Mouse (Mus musculus) kidney, postnatal 25 days (tissue): Measurements from ENCODE around the gene Kif11.

Experiments
- DNase-seq, 2 experiments: peaks; one replicate each; pipeline ENCODE4 v3.0.0; 2021; ENCODE audit warnings: mixed read lengths in 2 of 2

Gene Kif11

DNA sequence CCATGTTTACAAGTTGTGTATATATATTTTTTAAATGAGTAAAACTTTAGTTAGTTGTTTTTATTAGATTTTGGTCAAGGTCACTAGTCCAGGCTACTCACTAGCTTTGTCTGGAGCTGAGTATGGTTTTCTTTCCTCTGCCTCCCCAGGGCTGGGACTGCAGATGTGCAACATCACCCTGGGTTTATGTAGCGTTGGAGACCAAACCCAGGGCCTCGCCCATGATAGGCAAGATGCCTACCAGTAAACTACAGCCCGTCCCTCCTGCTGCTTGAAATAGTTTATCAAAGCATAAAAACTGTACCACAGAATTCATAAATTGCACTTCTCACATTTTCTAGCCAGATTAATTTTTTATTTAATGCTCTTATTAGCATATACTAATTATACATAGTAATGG lies 73.0 kb downstream of the Kif11 start:
- DNase-seq = no peak

DNA sequence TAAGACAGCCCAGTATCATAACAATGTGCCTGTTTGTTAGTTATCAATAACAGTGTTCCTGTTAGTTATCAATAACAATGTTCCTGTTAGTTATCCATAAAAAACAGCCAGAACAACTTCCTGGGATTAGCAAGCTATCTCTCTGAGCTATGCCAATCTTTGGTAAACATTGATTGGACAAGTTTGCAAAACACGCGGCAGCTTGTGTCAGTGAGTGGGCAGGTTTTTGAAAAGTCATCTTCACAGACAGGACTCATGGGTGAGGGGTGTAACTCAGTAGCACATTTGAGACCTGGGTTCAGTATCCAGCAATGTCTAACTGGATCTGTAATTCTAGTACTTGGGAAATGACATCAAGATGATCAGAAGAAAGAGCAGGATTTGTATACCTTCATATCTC lies 79.3 kb downstream of the Kif11 start:
- DNase-seq = no peak

DNA sequence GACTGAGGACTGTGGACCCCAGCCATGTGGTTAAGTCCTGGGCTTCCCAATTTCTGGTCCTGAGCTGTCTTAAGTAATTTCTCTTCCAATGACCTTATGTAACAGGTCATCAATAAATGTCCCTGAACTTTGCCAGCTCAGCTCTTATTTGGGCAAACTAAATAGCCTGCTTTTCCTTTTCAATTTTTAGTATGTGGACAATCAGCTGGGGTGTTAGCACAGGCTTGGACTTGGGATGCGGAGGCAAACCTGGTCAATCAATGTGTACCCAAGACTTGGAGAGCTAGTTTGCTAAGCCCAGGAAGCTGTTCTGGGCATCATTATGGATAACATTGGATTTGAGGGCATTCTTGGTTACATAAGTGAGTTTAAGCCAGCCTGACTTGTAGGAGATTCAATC lies 79.8 kb downstream of the Kif11 start:
- DNase-seq = no peak

DNA sequence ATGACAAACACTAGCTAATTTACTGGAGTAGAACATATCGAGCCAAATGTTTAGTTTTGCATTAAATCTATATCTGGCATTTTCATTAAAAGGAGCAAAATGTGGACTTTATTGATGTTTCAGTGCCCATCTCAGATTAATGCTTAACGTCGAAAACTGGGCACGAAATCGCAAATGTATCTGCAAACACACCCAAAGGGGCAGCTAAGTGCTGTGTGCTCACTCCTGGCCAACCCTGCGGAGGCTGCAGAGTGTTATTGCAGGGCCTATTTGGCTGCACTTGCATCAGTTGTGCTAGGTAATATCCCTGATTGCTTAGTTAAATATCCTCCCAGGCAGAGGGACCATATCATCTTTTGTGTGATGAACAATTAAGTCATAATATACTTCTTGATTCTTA lies 81.8 kb downstream of the Kif11 start:
- no peak for DNase-seq

DNA sequence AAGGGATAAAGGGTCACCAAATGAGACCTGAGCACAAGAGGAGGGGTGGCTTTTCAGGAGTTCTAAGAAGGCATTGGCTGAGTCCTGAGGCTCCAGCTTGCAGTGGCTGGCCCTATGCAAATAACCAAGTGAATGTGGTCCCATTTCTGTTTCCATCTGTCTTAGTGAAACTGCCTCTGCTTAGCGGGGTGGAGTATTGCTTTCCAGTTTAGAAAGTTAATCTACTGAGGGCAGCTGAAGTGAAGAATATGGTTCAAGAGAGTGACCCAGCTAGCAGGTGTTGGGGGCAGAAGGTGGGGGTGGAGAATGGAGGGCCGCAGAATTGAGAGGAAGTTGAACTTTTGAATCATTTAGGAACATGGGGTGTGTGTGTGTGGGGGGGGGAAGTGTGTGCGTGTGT lies 90.2 kb downstream of the Kif11 start:
- no peak for DNase-seq

DNA sequence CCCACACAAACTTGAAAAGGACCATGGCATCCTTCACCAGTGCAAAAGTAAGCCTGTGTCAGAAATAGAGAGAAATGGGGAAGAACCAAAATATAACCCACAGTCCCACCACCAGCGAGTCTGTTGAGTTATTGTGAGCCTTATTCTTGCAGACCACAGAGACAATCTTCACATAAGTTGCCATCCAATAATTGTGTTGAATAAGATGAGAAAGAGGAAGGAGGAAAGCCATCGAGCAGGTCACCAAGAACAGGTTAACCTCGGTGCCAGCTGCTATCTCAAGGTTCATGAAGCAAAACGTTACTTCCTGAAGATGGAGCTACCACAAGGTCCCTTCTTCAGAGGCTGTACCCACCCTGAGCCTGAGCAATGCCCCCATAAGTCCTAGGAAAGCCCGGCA lies 90.8 kb downstream of the Kif11 start:
- no peak for DNase-seq

DNA sequence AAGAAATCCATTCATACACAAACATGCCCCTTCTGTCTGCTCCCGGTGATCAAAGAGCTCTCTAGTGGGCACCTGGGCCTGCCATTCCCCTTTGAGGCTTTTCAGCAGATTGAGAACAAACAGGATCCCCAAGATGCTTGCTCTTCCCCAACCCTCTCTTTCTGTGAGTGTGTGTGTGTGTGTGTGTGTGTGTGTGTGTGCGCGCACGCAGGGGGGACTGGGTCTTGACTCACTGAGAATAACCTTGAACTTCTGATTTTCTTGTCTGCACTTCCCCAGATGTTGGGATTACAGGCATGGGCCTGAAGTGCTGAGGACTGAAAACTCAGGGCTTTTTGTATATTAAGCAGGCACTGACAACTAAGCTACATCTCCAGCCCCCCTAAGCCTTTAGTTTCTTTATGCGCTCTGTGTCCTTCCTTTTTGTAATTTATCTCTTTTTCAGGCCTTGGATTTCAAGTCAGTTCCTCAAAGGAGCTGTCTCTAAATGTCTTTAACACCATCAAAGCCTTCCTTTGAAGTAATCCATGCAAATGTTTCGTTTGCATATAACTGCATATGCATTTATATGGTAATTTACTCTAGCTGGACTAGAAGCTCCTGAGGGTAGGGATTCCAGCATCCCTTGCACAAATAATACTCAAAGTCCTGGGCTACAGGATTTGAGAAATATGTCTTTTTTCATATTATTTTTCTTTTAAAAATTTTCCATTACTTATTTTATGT lies 92.8 kb downstream of the Kif11 start:
- DNase-seq = no peak
